16 mouse cellular contexts compared by ENCODE assay signal in genomic region chr7:66116906-66117482, GRCm38 (mm10). TPM values are rescaled to one million over a fixed set of nuclear protein-coding genes. Genes with fewer than 3 reads are reported as not detected.
A peak's percentile ranks its signal among the peaks of the same experiment; 100 is the strongest.
DNase-seq lines count a peak whose midpoint lies in the region; ATAC-seq and TF ChIP-seq lines count a peak whose summit lies in the region.
"Had no signal": no experiment of that assay in that cellular context is flagged by ENCODE, and none has a peak within 500 bp of the region (broad histone marks: within the 10 kb centered on the region; RNA-seq: fewer than 3 reads in every experiment).

No protein-coding gene starts in this region.

- peaks cover 58% of the 10 kb centered on the region for H3K4me1 ChIP-seq in heart, embryonic 11.5 days (ENCODE audit: control insufficient read depth, insufficient read depth, low read length)
- peaks cover 37% of the 10 kb centered on the region for H3K4me1 ChIP-seq in spleen, adult 2 months (ENCODE audit: control insufficient read depth, insufficient read depth, insufficient read length)
- H3K4me1 ChIP-seq in liver, embryonic 16.5 days (ENCODE audit: control insufficient read depth, low read depth, low read length), result peaks cover 71% of the 10 kb centered on the region
- H3K4me1 ChIP-seq in hindbrain, postnatal 0 days (ENCODE audit: insufficient read depth, low read length), result peaks cover 7% of the 10 kb centered on the region

- no peak for ATAC-seq in heart, embryonic 11.5 days (replicated peaks; ENCODE audit: insufficient number of reproducible peaks, low FRiP score, low TSS enrichment)
- ATAC-seq in liver, embryonic 16.5 days (ENCODE audit: low read depth), result no peak
- ATAC-seq in hindbrain, postnatal 0 days, result no peak
- ATAC-seq: forebrain, embryonic 15.5 days; Patski had no signal

- peak overlapping the region; percentile 20 for H3K4me2 ChIP-seq in heart, embryonic 11.5 days
- peak overlapping the region; percentile 48 for H3K4me2 ChIP-seq in liver, embryonic 16.5 days (ENCODE audit: low read depth, low read length)
- no peak overlapping the region for H3K4me2 ChIP-seq in hindbrain, postnatal 0 days (ENCODE audit: low read depth, low read length)
- H3K4me2 ChIP-seq: forebrain, embryonic 15.5 days; limb, embryonic 15.5 days had no signal

- no peak for DNase-seq in heart, adult 11 months
- no peak for DNase-seq in spleen, adult 2 months (ENCODE audit: low read depth in 1 of 2, low spot score in 2 of 2)
- no peak for DNase-seq in spleen, adult 18-20 months
- DNase-seq in lung, postnatal 4 days, result peak; percentile 38 to 80
- no peak for DNase-seq in hindbrain, postnatal 0 days (ENCODE audit: low spot score)
- no peak for DNase-seq in kidney, postnatal 10 days
- DNase-seq: layer of hippocampus, adult 9-11 months; midbrain, embryonic 14.5 days; right cerebral cortex, postnatal 14 days; thymus, postnatal 25 days had no signal

- no peak for TF ChIP-seq POLR2A in spleen, adult 2 months (IDR thresholded peaks at IDR 0.05; ENCODE audit: low read depth, low read length)

- H3K4me3 ChIP-seq in heart, embryonic 11.5 days (ENCODE audit: low read depth, low read length), result no peak overlapping the region
- no peak overlapping the region for H3K4me3 ChIP-seq in spleen, adult 2 months (ENCODE audit: extremely low read depth, insufficient read depth, insufficient read length)
- no peak overlapping the region for H3K4me3 ChIP-seq in liver, embryonic 16.5 days (ENCODE audit: low read depth, low read length)
- H3K4me3 ChIP-seq in hindbrain, postnatal 0 days (ENCODE audit: low read length), result no peak overlapping the region
- H3K4me3 ChIP-seq: forebrain, embryonic 15.5 days; limb, embryonic 15.5 days had no signal

- no peak overlapping the region for H3K27ac ChIP-seq in heart, embryonic 11.5 days (ENCODE audit: low read depth, low read length)
- 0 out of 2 replicates have a peak overlapping the region, but pooled peaks have one; percentile 26 for H3K27ac ChIP-seq in spleen, adult 2 months (ENCODE audit: insufficient read depth, low read length)
- no peak overlapping the region for H3K27ac ChIP-seq in liver, embryonic 16.5 days (ENCODE audit: low read length)
- no peak overlapping the region for H3K27ac ChIP-seq in hindbrain, postnatal 0 days
- H3K27ac ChIP-seq: forebrain, embryonic 15.5 days; kidney, postnatal 0 days; limb, embryonic 15.5 days had no signal

- no peaks in the 10 kb centered on the region for H3K9me3 ChIP-seq in heart, embryonic 11.5 days (replicated peaks; ENCODE audit: control insufficient read depth, low read length)
- H3K9me3 ChIP-seq in liver, embryonic 16.5 days (replicated peaks; ENCODE audit: control insufficient read depth, low read length), result no peaks in the 10 kb centered on the region
- no peaks in the 10 kb centered on the region for H3K9me3 ChIP-seq in hindbrain, postnatal 0 days (ENCODE audit: low read length)
- H3K9me3 ChIP-seq: forebrain, embryonic 15.5 days; limb, embryonic 15.5 days had no signal

- 40% methylated on average over 8 of the region's 8 CpGs for WGBS in heart, embryonic 11.5 days (ENCODE audit: insufficient replicate concordance)
- 66% methylated on average over 8 of the region's 8 CpGs for WGBS in spleen, adult 2 months
- 36% methylated on average over 8 of the region's 8 CpGs for WGBS in liver, embryonic 16.5 days (ENCODE audit: insufficient replicate concordance)
- 80% methylated on average over 8 of the region's 8 CpGs for WGBS in hindbrain, postnatal 0 days

- TF ChIP-seq CTCF in spleen, adult 2 months (IDR thresholded peaks at IDR 0.05; ENCODE audit: extremely low read depth, insufficient read depth, insufficient read length, insufficient replicate concordance), result no peak
- TF ChIP-seq CTCF in hindbrain, postnatal 0 days (IDR thresholded peaks at IDR 0.05; ENCODE audit: low read depth), result no peak

- H3K27me3 ChIP-seq in heart, embryonic 11.5 days (ENCODE audit: control insufficient read depth, insufficient read depth, low read length), result no peaks in the 10 kb centered on the region
- H3K27me3 ChIP-seq in spleen, adult 2 months (ENCODE audit: control insufficient read depth, insufficient read depth, low read length), result no peaks in the 10 kb centered on the region
- no peaks in the 10 kb centered on the region for H3K27me3 ChIP-seq in liver, embryonic 16.5 days (ENCODE audit: control insufficient read depth, insufficient read depth, low read depth, low read length)
- H3K27me3 ChIP-seq in hindbrain, postnatal 0 days (ENCODE audit: insufficient read depth, low read length), result no peaks in the 10 kb centered on the region
- H3K27me3 ChIP-seq: forebrain, embryonic 15.5 days; limb, embryonic 15.5 days; Patski had no signal

- no peaks in the 10 kb centered on the region for H3K36me3 ChIP-seq in heart, embryonic 11.5 days (ENCODE audit: control insufficient read depth, insufficient read depth, low read length)
- no peaks in the 10 kb centered on the region for H3K36me3 ChIP-seq in spleen, adult 2 months (ENCODE audit: control insufficient read depth, insufficient read depth, low read length)
- no peaks in the 10 kb centered on the region; the same call in 1 of the 2 replicates for H3K36me3 ChIP-seq in liver, embryonic 16.5 days (ENCODE audit: control insufficient read depth, insufficient read depth)
- no peaks in the 10 kb centered on the region for H3K36me3 ChIP-seq in hindbrain, postnatal 0 days (ENCODE audit: insufficient read depth, low read length)
- H3K36me3 ChIP-seq: forebrain, embryonic 15.5 days; limb, embryonic 15.5 days had no signal

- H3K9ac ChIP-seq in heart, embryonic 11.5 days (ENCODE audit: low read depth, low read length), result no peak overlapping the region
- peak overlapping the region; percentile 5; the same call in 1 of the 2 replicates for H3K9ac ChIP-seq in liver, embryonic 16.5 days (ENCODE audit: low read depth, low read length)
- H3K9ac ChIP-seq in hindbrain, postnatal 0 days (replicated peaks; ENCODE audit: low read length), result no peak overlapping the region
- H3K9ac ChIP-seq: forebrain, embryonic 15.5 days; limb, embryonic 15.5 days had no signal

RNA-seq across cellular contexts. Expression of gene Chsy1, which starts 7.7 kb away (rescaled TPM):
- polyA plus RNA-seq in heart, embryonic 11.5 days (2014; fragmentation: Nextera tagmentation; extraction: Ambion mirVana), result 24.1 and 29.0 TPM in 2 replicates
- 9.0 and 12.9 TPM in 2 replicates for polyA plus RNA-seq in spleen, adult 2 months (2012; rRNA removed)
- 4.9 and 5.4 TPM in 2 replicates for polyA plus RNA-seq in liver, embryonic 16.5 days (2015; fragmentation: Nextera tagmentation; extraction: Ambion mirVana)
- total RNA-seq in hindbrain, postnatal 0 days (2014; rRNA removed), result 32.9 and 35.5 TPM in 2 replicates
- 7.9 and 8.4 TPM in 2 replicates for polyA plus RNA-seq in hindbrain, postnatal 0 days (2015; fragmentation: Nextera tagmentation; extraction: Ambion mirVana)

RNA-seq across cellular contexts. Expression of gene Selenos, which starts 37.5 kb away (rescaled TPM):
- polyA plus RNA-seq in heart, embryonic 11.5 days (2014; fragmentation: Nextera tagmentation; extraction: Ambion mirVana), result 76.4 and 85.5 TPM in 2 replicates
- 63.7 and 81.9 TPM in 2 replicates for polyA plus RNA-seq in spleen, adult 2 months (2012; rRNA removed)
- 68.0 and 70.3 TPM in 2 replicates for polyA plus RNA-seq in liver, embryonic 16.5 days (2015; fragmentation: Nextera tagmentation; extraction: Ambion mirVana)
- 30.4 and 32.4 TPM in 2 replicates for total RNA-seq in hindbrain, postnatal 0 days (2014; rRNA removed)
- 115 and 131 TPM in 2 replicates for polyA plus RNA-seq in hindbrain, postnatal 0 days (2015; fragmentation: Nextera tagmentation; extraction: Ambion mirVana)

RNA-seq across cellular contexts. Expression of gene Snrpa1, which starts 58.2 kb away (rescaled TPM):
- 127 and 128 TPM in 2 replicates for polyA plus RNA-seq in heart, embryonic 11.5 days (2014; fragmentation: Nextera tagmentation; extraction: Ambion mirVana)
- polyA plus RNA-seq in spleen, adult 2 months (2012; rRNA removed), result 7.2 and 9.1 TPM in 2 replicates
- 65.7 and 75.6 TPM in 2 replicates for polyA plus RNA-seq in liver, embryonic 16.5 days (2015; fragmentation: Nextera tagmentation; extraction: Ambion mirVana)
- total RNA-seq in hindbrain, postnatal 0 days (2014; rRNA removed), result 22.6 and 26.5 TPM in 2 replicates
- polyA plus RNA-seq in hindbrain, postnatal 0 days (2015; fragmentation: Nextera tagmentation; extraction: Ambion mirVana), result 119 and 127 TPM in 2 replicates

Comparison
In these comparisons a context has a peak if more than half of its experiments do, and no peak if none do; other contexts are left out.
1. DNase-seq: peak in lung, postnatal 4 days (2 of 2); none in heart, adult 11 months (single experiment), spleen, adult 2 months (0 of 2), spleen, adult 18-20 months (0 of 2), hindbrain, postnatal 0 days (single experiment) and kidney, postnatal 10 days (single experiment).